Mouse (Mus musculus): ENCODE data around the gene Tmem123. TPM values are rescaled to one million over a fixed set of nuclear protein-coding genes. Genes with fewer than 3 reads are reported as not detected.

The Tmem123 gene
- polyA plus RNA-seq, 1 experiment = 32.8 TPM

DNA sequence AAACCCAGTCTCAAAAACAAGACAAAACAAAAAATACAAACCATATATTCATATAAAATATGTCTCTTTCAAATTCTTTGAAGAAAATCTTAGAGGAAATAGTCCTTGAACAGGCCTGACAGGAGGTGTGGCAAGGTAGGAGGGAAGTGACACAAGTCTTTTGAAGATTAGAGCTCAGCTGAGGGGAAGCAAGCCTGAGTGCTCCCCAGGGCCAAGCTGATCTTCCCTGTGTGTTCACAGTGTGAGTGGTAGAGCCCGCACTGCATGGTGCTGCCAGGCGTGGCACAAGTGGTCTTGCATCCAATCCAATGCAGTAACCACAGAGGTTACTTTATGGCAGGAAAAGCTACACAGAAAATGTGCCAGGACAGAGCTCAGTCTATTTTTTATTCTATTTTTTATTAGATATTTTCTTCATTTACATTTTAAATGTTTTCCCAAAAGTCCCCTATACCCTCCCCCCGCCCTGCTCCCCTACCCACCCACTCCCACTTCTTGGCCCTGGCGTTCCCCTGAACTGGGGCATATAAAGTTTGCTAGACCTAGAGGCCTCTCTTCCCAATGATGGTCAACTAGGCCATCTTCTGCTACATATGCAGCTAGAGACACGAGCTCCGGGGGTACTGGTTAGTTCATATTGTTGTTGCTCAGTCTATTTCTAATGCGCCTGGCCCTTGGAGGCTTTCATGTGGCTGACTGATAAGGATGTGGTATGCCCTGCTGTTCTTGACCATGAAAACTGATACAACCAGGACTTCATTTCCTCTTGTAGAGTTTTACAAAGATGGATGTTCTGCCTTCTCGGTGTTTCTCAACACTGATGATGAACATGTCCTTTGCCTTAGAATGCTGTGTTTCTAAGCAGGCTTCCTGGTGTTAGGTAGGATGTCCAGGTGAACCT is 16.7 kb downstream of the Tmem123 start:
- Histone ChIP-seq H3K36me3 (ENCODE audit: control insufficient read depth, insufficient read depth, low read length) (no peaks in the 10 kb centered on the region), H3K4me3 (ENCODE audit: control insufficient read depth, low read depth, low read length) (no peak overlapping the region), H3K27me3 (ENCODE audit: control insufficient read depth, insufficient read depth, low read length) (no peaks in the 10 kb centered on the region), H3K27ac (ENCODE audit: control insufficient read depth, insufficient read depth, low read depth, low read length) (no peak overlapping the region), H3K4me1 (ENCODE audit: control insufficient read depth, insufficient read depth, low read length) (no peaks in the 10 kb centered on the region; the same call in 1 of the 2 replicates)
- TF ChIP-seq POLR2A (IDR thresholded peaks at IDR 0.05; ENCODE audit: control insufficient read depth, low read depth, low read length) (no peak), CTCF (IDR thresholded peaks at IDR 0.05; ENCODE audit: control insufficient read depth, insufficient read depth, insufficient replicate concordance, low read depth, low read length) (no peak)

DNA sequence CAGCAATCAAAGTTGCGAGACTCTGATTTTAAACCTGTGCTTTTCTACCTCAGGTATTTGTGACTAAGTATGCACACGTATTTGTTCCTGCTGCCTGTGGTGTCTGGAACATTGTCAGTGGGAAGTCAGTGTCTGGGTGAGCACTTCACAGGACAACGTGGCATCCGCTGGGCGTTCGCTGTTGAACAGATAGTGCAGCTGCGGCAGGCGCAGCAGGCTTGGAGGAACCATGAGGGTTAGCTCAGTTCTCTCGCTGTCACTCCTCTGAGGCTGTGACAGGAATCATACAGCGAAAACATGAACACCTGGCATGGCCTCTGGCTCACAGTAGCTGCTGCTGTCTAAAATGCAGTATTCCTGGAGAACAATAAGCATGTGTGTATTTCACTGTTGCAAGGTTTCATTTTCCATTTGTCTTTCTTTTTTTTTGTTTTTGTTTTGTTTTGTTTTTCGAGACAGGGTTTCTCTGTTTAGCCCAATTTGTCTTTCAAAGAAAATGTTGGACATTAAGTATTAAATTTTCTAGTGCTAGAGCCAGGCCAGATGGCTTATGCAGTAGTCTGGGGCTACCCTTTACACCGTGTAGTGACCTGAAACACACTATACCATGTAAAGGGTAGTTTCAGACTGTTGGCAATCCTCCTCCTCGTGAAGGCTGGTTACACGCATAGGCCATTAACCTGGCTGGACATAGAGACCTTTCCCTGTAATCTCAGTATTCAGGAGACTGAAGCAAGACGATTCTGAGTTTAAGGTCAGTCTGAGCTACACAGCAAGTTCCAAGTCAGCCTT is 20.2 kb downstream of the Tmem123 start:
- H3K27me3 ChIP-seq (ENCODE audit: control insufficient read depth, insufficient read depth, low read length) = no peaks in the 10 kb centered on the region
- H3K27ac ChIP-seq (ENCODE audit: control insufficient read depth, insufficient read depth, low read depth, low read length) = no peak overlapping the region
- no peak for TF ChIP-seq POLR2A (IDR thresholded peaks at IDR 0.05; ENCODE audit: control insufficient read depth, low read depth, low read length)
- no peak for TF ChIP-seq CTCF (IDR thresholded peaks at IDR 0.05; ENCODE audit: control insufficient read depth, insufficient read depth, insufficient replicate concordance, low read depth, low read length)
- no peak overlapping the region for H3K4me3 ChIP-seq (ENCODE audit: control insufficient read depth, low read depth, low read length)
- no peaks in the 10 kb centered on the region for H3K36me3 ChIP-seq (ENCODE audit: control insufficient read depth, insufficient read depth, low read length)
- H3K4me1 ChIP-seq (ENCODE audit: control insufficient read depth, insufficient read depth, low read length) = no peaks in the 10 kb centered on the region; the same call in 1 of the 2 replicates

DNA sequence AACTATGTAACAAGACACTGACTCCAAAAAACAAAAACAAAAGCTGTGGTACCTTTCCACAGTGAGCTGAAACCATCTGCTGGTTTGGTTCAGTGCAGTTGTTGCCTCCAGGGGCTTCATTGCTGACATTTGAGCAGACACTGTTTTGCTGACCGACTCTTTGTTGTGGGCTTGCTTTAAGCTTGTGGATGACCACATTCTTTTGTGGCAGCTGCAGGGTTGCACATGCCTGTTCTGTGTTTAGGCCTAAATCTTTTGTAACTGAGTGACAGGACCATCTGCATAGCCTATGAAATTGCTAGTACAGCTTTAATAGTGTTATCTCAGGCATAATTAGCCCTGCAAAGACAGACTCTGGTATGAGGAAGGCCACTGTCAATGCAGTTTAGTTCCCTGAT is 20.8 kb downstream of the Tmem123 start:
- no peaks in the 10 kb centered on the region; the same call in 1 of the 2 replicates for H3K4me1 ChIP-seq (ENCODE audit: control insufficient read depth, insufficient read depth, low read length)
- H3K27ac ChIP-seq (ENCODE audit: control insufficient read depth, insufficient read depth, low read depth, low read length) = no peak overlapping the region
- H3K36me3 ChIP-seq (ENCODE audit: control insufficient read depth, insufficient read depth, low read length) = no peaks in the 10 kb centered on the region
- TF ChIP-seq POLR2A (IDR thresholded peaks at IDR 0.05; ENCODE audit: control insufficient read depth, low read depth, low read length) (no peak), CTCF (IDR thresholded peaks at IDR 0.05; ENCODE audit: control insufficient read depth, insufficient read depth, insufficient replicate concordance, low read depth, low read length) (no peak)
- no peak overlapping the region for H3K4me3 ChIP-seq (ENCODE audit: control insufficient read depth, low read depth, low read length)
- H3K27me3 ChIP-seq (ENCODE audit: control insufficient read depth, insufficient read depth, low read length) = no peaks in the 10 kb centered on the region

DNA sequence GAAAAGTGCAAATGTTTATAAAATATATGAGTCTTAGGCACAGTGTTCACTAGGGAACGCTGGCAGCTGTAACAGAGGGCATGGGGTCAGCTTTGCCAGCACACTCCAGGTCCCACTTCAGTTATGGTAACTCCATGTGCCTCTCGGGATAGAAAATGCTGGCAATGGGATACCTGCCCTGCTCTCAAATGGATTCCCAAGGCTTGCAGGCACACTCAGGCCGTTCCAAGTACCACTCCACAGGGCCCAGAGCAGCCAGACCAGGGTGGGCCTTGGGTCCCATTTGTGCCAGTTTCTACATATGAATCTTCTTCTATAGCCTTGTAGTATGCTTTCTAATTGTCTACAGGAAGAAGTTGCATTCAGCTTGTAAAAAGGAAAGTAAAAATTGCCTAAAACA is 21.6 kb downstream of the Tmem123 start:
- H3K4me1 ChIP-seq (ENCODE audit: control insufficient read depth, insufficient read depth, low read length) = no peaks in the 10 kb centered on the region; the same call in 1 of the 2 replicates
- no peak overlapping the region for H3K27ac ChIP-seq (ENCODE audit: control insufficient read depth, insufficient read depth, low read depth, low read length)
- TF ChIP-seq POLR2A (IDR thresholded peaks at IDR 0.05; ENCODE audit: control insufficient read depth, low read depth, low read length) (no peak), CTCF (IDR thresholded peaks at IDR 0.05; ENCODE audit: control insufficient read depth, insufficient read depth, insufficient replicate concordance, low read depth, low read length) (no peak)
- H3K4me3 ChIP-seq (ENCODE audit: control insufficient read depth, low read depth, low read length) = peak overlapping the region; percentile 16; the same call in 1 of the 2 replicates
- H3K27me3 ChIP-seq (ENCODE audit: control insufficient read depth, insufficient read depth, low read length) = no peaks in the 10 kb centered on the region
- H3K36me3 ChIP-seq (ENCODE audit: control insufficient read depth, insufficient read depth, low read length) = no peaks in the 10 kb centered on the region

DNA sequence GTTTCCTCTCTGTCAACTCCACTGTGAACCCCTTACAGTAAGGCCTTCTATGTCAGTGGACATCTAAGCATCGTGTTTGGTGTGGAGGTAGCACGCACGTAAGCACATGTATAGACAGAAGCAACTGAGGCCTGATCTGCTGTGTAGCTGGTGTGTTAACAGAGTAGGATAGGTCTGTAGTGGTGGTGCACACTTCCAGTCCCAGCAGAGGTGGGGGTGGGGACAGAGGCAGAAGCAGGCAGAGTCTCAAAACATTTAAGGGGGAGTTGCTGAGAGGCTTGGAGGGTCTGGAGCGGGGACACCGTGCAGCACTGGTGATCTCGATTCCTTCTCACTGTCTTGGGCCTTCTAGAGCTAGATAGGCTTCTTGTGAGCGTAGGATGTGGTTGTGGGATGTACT is 22.2 kb downstream of the Tmem123 start:
- Histone ChIP-seq H3K36me3 (ENCODE audit: control insufficient read depth, insufficient read depth, low read length) (no peaks in the 10 kb centered on the region), H3K4me1 (ENCODE audit: control insufficient read depth, insufficient read depth, low read length) (no peaks in the 10 kb centered on the region; the same call in 1 of the 2 replicates), H3K27me3 (ENCODE audit: control insufficient read depth, insufficient read depth, low read length) (no peaks in the 10 kb centered on the region), H3K27ac (ENCODE audit: control insufficient read depth, insufficient read depth, low read depth, low read length) (no peak overlapping the region), H3K4me3 (ENCODE audit: control insufficient read depth, low read depth, low read length) (no peak overlapping the region)
- TF ChIP-seq POLR2A (IDR thresholded peaks at IDR 0.05; ENCODE audit: control insufficient read depth, low read depth, low read length) (no peak), CTCF (IDR thresholded peaks at IDR 0.05; ENCODE audit: control insufficient read depth, insufficient read depth, insufficient replicate concordance, low read depth, low read length) (no peak)

DNA sequence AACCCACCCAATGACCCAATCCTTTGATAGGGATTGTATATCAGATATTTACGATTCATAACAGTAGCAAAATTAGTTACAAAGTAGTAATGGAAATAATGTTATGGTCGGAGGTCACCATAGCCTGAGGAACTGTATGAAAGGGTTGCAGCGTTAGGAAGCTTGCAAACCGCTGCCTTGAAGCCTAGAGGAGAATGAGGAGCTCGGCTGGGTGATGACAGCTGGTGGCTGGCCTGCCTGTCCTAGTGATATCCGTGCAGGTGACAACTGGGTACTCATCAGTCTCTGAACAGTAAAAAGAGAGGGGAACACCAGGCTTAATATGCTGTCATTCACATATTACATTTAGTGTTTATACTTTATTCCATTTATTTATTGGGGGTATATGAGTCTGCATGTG is 24.6 kb downstream of the Tmem123 start:
- TF ChIP-seq CTCF (IDR thresholded peaks at IDR 0.05; ENCODE audit: control insufficient read depth, insufficient read depth, insufficient replicate concordance, low read depth, low read length) (no peak), POLR2A (IDR thresholded peaks at IDR 0.05; ENCODE audit: control insufficient read depth, low read depth, low read length) (no peak)
- Histone ChIP-seq H3K4me3 (ENCODE audit: control insufficient read depth, low read depth, low read length) (no peak overlapping the region), H3K4me1 (ENCODE audit: control insufficient read depth, insufficient read depth, low read length) (no peaks in the 10 kb centered on the region; the same call in 1 of the 2 replicates), H3K36me3 (ENCODE audit: control insufficient read depth, insufficient read depth, low read length) (no peaks in the 10 kb centered on the region), H3K27ac (ENCODE audit: control insufficient read depth, insufficient read depth, low read depth, low read length) (no peak overlapping the region), H3K27me3 (ENCODE audit: control insufficient read depth, insufficient read depth, low read length) (no peaks in the 10 kb centered on the region)
